In the genomic region with DNA sequence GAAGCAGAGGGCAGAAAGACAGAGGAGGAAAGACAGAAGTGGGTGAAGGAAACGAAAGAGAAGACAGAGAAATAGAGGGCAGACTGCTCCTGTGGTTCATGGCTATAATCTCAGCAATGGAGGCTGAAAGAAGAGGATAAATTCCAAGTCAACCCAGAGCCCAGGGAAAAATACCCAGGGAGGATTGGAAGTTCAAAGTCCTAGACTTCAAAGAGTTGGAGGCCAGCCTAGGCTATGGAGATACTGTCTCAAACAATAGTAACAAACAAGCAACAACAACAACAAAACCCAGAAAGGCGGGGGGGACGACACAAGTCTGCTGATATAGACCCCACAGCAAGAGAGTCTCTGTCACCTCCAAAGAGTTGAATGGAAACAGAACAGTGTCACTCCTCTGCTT, we compare ENCODE assay signal across 25 mouse cellular contexts. TPM values are rescaled to one million over a fixed set of nuclear protein-coding genes. Genes with fewer than 3 reads are reported as not detected.
DNase-seq lines count a peak whose midpoint lies in the region; ATAC-seq and TF ChIP-seq lines count a peak whose summit lies in the region.
"Had no signal": no experiment of that assay in that cellular context is flagged by ENCODE, and none has a peak within 500 bp of the region (broad histone marks: within the 10 kb centered on the region; RNA-seq: fewer than 3 reads in every experiment).

No protein-coding gene starts in this region.

- no peak overlapping the region for H3K27ac ChIP-seq in heart, embryonic 12.5 days (ENCODE audit: poor library complexity, severe bottlenecking)
- no peak overlapping the region for H3K27ac ChIP-seq in kidney, embryonic 14.5 days (ENCODE audit: low read depth, low read length)
- H3K27ac ChIP-seq in liver, embryonic 12.5 days: peak overlapping the region; percentile 64; the same call in 1 of the 2 replicates
- H3K27ac ChIP-seq in liver, postnatal 0 days (ENCODE audit: low read depth): peak overlapping the region; percentile 57; the same call in 1 of the 2 replicates
- H3K27ac ChIP-seq: left cerebral cortex, adult 2 months; midbrain, embryonic 12.5 days; stomach, postnatal 0 days had no signal

- peaks cover 68% of the 10 kb centered on the region for H3K4me1 ChIP-seq in heart, embryonic 12.5 days (replicated peaks)
- peaks cover 37% of the 10 kb centered on the region for H3K4me1 ChIP-seq in kidney, embryonic 14.5 days (ENCODE audit: control insufficient read depth, insufficient read depth, low read length)
- peaks cover 34% of the 10 kb centered on the region for H3K4me1 ChIP-seq in liver, embryonic 12.5 days
- H3K4me1 ChIP-seq in liver, postnatal 0 days (ENCODE audit: insufficient read depth): peaks cover 32% of the 10 kb centered on the region

- H3K9me3 ChIP-seq in heart, embryonic 12.5 days (replicated peaks): no peaks in the 10 kb centered on the region
- no peaks in the 10 kb centered on the region for H3K9me3 ChIP-seq in kidney, embryonic 14.5 days (ENCODE audit: control insufficient read depth, low read length)
- H3K9me3 ChIP-seq in liver, embryonic 12.5 days (replicated peaks): no peaks in the 10 kb centered on the region
- no peaks in the 10 kb centered on the region for H3K9me3 ChIP-seq in liver, postnatal 0 days (ENCODE audit: low read length)
- H3K9me3 ChIP-seq: midbrain, embryonic 12.5 days had no signal

- no peak overlapping the region for H3K4me3 ChIP-seq in heart, embryonic 12.5 days
- H3K4me3 ChIP-seq in kidney, embryonic 14.5 days (ENCODE audit: low read length): no peak overlapping the region
- H3K4me3 ChIP-seq in liver, embryonic 12.5 days: no peak overlapping the region
- no peak overlapping the region for H3K4me3 ChIP-seq in liver, postnatal 0 days (ENCODE audit: low read depth, low read length)
- H3K4me3 ChIP-seq: left cerebral cortex, adult 2 months; midbrain, embryonic 12.5 days had no signal

- peak overlapping the region; percentile 23; the same call in 1 of the 2 replicates for H3K4me2 ChIP-seq in heart, embryonic 12.5 days
- no peak overlapping the region for H3K4me2 ChIP-seq in kidney, embryonic 14.5 days (replicated peaks; ENCODE audit: low read depth, low read length)
- H3K4me2 ChIP-seq in liver, embryonic 12.5 days: peak overlapping the region; percentile 3
- H3K4me2 ChIP-seq in liver, postnatal 0 days (ENCODE audit: low read depth, low read length): peak overlapping the region; percentile 26
- H3K4me2 ChIP-seq: midbrain, embryonic 12.5 days had no signal

- no peaks in the 10 kb centered on the region for H3K36me3 ChIP-seq in heart, embryonic 12.5 days
- no peaks in the 10 kb centered on the region for H3K36me3 ChIP-seq in kidney, embryonic 14.5 days (ENCODE audit: control insufficient read depth, insufficient read depth, low read length)
- H3K36me3 ChIP-seq in liver, embryonic 12.5 days: no peaks in the 10 kb centered on the region
- H3K36me3 ChIP-seq in liver, postnatal 0 days (replicated peaks; ENCODE audit: insufficient read depth, low read length): no peaks in the 10 kb centered on the region
- H3K36me3 ChIP-seq: midbrain, embryonic 12.5 days had no signal

- 0 out of 2 replicates have a peak overlapping the region, but pooled peaks have one; percentile 27 for H3K9ac ChIP-seq in heart, embryonic 12.5 days
- H3K9ac ChIP-seq in kidney, embryonic 14.5 days (ENCODE audit: low read depth, low read length): no peak overlapping the region
- H3K9ac ChIP-seq in liver, embryonic 12.5 days: no peak overlapping the region
- 0 out of 2 replicates have a peak overlapping the region, but pooled peaks have one; percentile 11 for H3K9ac ChIP-seq in liver, postnatal 0 days (replicated peaks)
- H3K9ac ChIP-seq: midbrain, embryonic 12.5 days had no signal

- no peaks in the 10 kb centered on the region for H3K27me3 ChIP-seq in heart, embryonic 12.5 days (replicated peaks)
- H3K27me3 ChIP-seq in kidney, embryonic 14.5 days (ENCODE audit: control insufficient read depth, insufficient read depth, low read length): no peaks in the 10 kb centered on the region
- H3K27me3 ChIP-seq in liver, embryonic 12.5 days (replicated peaks): no peaks in the 10 kb centered on the region
- H3K27me3 ChIP-seq in liver, postnatal 0 days (ENCODE audit: insufficient read depth, low read length): no peaks in the 10 kb centered on the region
- H3K27me3 ChIP-seq: CH12.LX; midbrain, embryonic 12.5 days had no signal

- WGBS in heart, embryonic 12.5 days: 28% methylated on average over 3 of the region's 3 CpGs
- 48% methylated on average over 3 of the region's 3 CpGs for WGBS in kidney, embryonic 14.5 days
- whole genome bisulfite sequencing in liver, embryonic 12.5 days (ENCODE audit: insufficient replicate concordance): 42% methylated on average over 3 of the region's 3 CpGs
- 52% methylated on average over 3 of the region's 3 CpGs for WGBS in liver, postnatal 0 days (ENCODE audit: insufficient replicate concordance)

- no peak for TF ChIP-seq CTCF in liver, postnatal 0 days (IDR thresholded peaks at IDR 0.05; ENCODE audit: low read depth)

- no peak for ATAC-seq in heart, embryonic 12.5 days (ENCODE audit: insufficient number of reproducible peaks, low FRiP score)
- no peak for ATAC-seq in kidney, embryonic 14.5 days (ENCODE audit: low FRiP score, low TSS enrichment)
- no peak for ATAC-seq in liver, embryonic 12.5 days
- ATAC-seq in liver, postnatal 0 days: no peak
- ATAC-seq: activated CD4-positive, CD25-positive, alpha-beta regulatory T cell, adult 4 months; forebrain, embryonic 14.5 days had no signal

- TF ChIP-seq EP300 in liver, postnatal 0 days (IDR thresholded peaks at IDR 0.05; ENCODE audit: low read depth): no peak

- no peak for DNase-seq in heart, adult 18-20 months
- DNase-seq in kidney, postnatal 36 days: peak; percentile 33 to 46
- no peak for DNase-seq in liver, postnatal 0 days
- DNase-seq in left cerebral cortex, adult 9 months (ENCODE audit: low spot score in 2 of 2): no peak
- no peak for DNase-seq in T-cell, adult 2 months (ENCODE audit: low spot score)
- DNase-seq: adrenal gland, adult 8-10 months; B cell, adult 2 months; cerebellum, adult 11-12 months; cerebellum, postnatal 10 days; kidney, adult 18-20 months; left cerebral cortex, postnatal 4 days; lung, adult 18-20 months; lung, postnatal 10 days; thymus, adult 2 months had no signal

RNA-seq across cellular contexts. Expression of a gene that starts 14.7 kb away (rescaled TPM):
- 11.6 and 12.0 TPM in 2 replicates for polyA plus RNA-seq in heart, embryonic 12.5 days (2016; fragmentation: Nextera tagmentation; extraction: Ambion mirVana)
- 10 to 100 TPM; 13.5 to 14.0 TPM for total RNA-seq in heart, adult 18-20 months (2021)
- 7.0 and 7.9 TPM in 2 replicates for polyA plus RNA-seq in kidney, embryonic 14.5 days (2014; fragmentation: Nextera tagmentation; extraction: Ambion mirVana)
- 3.4 and 3.8 TPM in 2 replicates for polyA plus RNA-seq in liver, embryonic 12.5 days (2016; fragmentation: Nextera tagmentation; extraction: Ambion mirVana)
- 2.7 and 2.8 TPM in 2 replicates for polyA plus RNA-seq in liver, postnatal 0 days (2015; fragmentation: Nextera tagmentation; extraction: Ambion mirVana)
- total RNA-seq: CH12.LX; MEL; neutrophil, adult 5-6 weeks had no signal

RNA-seq across cellular contexts. Expression of a gene that starts 14.8 kb away (rescaled TPM):
- polyA plus RNA-seq in heart, embryonic 12.5 days (2016; fragmentation: Nextera tagmentation; extraction: Ambion mirVana): 7.0 and 8.0 TPM in 2 replicates
- 1 to 10 TPM; 3.4 to 4.2 TPM for total RNA-seq in heart, adult 18-20 months (2021)
- 5.9 and 10.1 TPM in 2 replicates for polyA plus RNA-seq in kidney, embryonic 14.5 days (2014; fragmentation: Nextera tagmentation; extraction: Ambion mirVana)
- polyA plus RNA-seq in liver, embryonic 12.5 days (2016; fragmentation: Nextera tagmentation; extraction: Ambion mirVana): 1.8 and 2.6 TPM in 2 replicates
- polyA plus RNA-seq in liver, postnatal 0 days (2015; fragmentation: Nextera tagmentation; extraction: Ambion mirVana): 45.7 and 55.8 TPM in 2 replicates
- total RNA-seq: CH12.LX; MEL; neutrophil, adult 5-6 weeks had no signal

Comparison
In these comparisons a context has a peak if more than half of its experiments do, and no peak if none do; other contexts are left out.
1. H3K9ac ChIP-seq: peak in heart, embryonic 12.5 days (single experiment) and liver, postnatal 0 days (single experiment); none in kidney, embryonic 14.5 days (single experiment) and liver, embryonic 12.5 days (single experiment).
2. H3K27ac ChIP-seq: peak in liver, embryonic 12.5 days (single experiment) and liver, postnatal 0 days (single experiment); none in heart, embryonic 12.5 days (single experiment) and kidney, embryonic 14.5 days (single experiment).
3. DNase-seq: peak in kidney, postnatal 36 days (2 of 2); none in heart, adult 18-20 months (0 of 2), liver, postnatal 0 days (single experiment), left cerebral cortex, adult 9 months (0 of 2) and T-cell, adult 2 months (single experiment).